Mouse (Mus musculus) liver, adult 2 months (tissue): ENCODE data around the gene Klf7.

Experiments
- CTCF ChIP-seq: fragments of 200-500 bp; IDR thresholded peaks from 2 replicates; pipeline ENCODE4 v1.5.1; 2011; ENCODE audit warnings: low read depth, low read length, control low read depth
- POLR2A ChIP-seq: fragments of 200-500 bp; IDR thresholded peaks from 2 replicates; pipeline ENCODE4 v1.6.1; 2011; ENCODE audit warnings: low read length, control low read depth; ENCODE audit not compliant: insufficient read depth; ENCODE audit errors: extremely low read depth

GRCm38 (mm10) chr1:64118285-64119170 is 3.6 kb downstream of the Klf7 start:
- TF ChIP-seq CTCF: no peak
- no peak for TF ChIP-seq POLR2A
